Mouse (Mus musculus): Measurements from ENCODE around the gene Rwdd1. TPM values are rescaled to one million over a fixed set of nuclear protein-coding genes. Genes with fewer than 3 reads are reported as not detected.

Gene Rwdd1
- polyA plus RNA-seq (2014; fragmentation: Nextera tagmentation; extraction: Ambion mirVana): 118 and 126 TPM in 2 replicates

DNA sequence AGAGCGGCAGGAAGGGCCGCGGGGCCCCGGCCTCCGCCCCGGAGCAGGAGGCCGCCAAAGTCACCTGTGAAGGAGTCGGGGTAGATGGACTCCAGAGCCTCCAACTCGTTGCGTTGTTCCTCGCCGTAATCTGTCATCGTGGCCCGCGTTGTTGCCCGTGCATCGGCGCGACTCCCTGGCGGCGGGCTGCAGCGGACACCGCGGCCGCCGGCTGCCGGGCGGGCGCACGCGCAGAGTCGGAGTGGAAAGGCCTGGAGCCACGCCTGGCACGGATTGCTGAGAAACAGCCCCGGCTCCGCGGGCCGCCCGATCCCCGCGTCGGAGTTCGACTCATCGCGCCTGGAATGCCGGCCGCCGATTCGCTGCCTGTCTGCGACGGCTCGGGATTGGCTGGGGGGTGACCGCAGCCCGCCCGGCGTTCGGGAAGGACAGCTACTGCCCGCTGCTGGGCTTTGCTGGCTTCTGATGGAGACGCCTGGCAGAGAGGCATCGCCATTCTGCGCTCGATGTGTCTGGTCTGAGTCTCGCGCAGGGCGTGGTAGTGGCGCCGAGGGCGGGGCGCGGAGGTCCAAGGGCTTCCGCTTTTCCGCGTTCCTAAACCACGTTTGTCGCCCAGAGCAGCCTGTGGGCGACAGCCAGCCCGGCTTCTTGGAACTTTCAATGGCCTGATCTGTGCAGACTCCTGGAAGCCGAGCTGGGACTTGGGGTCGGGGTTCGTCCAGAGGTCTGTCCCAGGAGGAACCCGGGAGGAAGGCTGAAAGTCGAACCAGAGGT, at the start of gene Rwdd1:
Rwdd1 (minus strand) TSS at position 323 of the 774 bp plus-strand sequence.
- Histone ChIP-seq H3K27me3 (ENCODE audit: control insufficient read depth, insufficient read depth, low read length) (no peaks in the 10 kb centered on the region), H3K27ac (ENCODE audit: low read depth, low read length) (peak within 1 kb of the TSS; percentile 97), H3K4me1 (ENCODE audit: control insufficient read depth, insufficient read depth, low read length) (peaks cover 10% of the 10 kb centered on the region), H3K9me3 (replicated peaks; ENCODE audit: control insufficient read depth, low read length) (no peaks in the 10 kb centered on the region), H3K9ac (ENCODE audit: low read depth, low read length) (peak within 1 kb of the TSS; percentile 92), H3K4me2 (peak within 1 kb of the TSS; percentile 91), H3K4me3 (ENCODE audit: low read depth, low read length) (peak within 1 kb of the TSS; percentile 90), H3K36me3 (ENCODE audit: control insufficient read depth, insufficient read depth, low read length) (0 out of 2 replicates have a peak, but pooled peaks cover 2% of the 10 kb centered on the region)
- peak; percentile 100 for ATAC-seq (replicated peaks; ENCODE audit: insufficient number of reproducible peaks, low FRiP score, low TSS enrichment)
- under 1% methylated on average over 78 of the region's 82 CpGs for WGBS (ENCODE audit: insufficient replicate concordance)

GRCm38 (mm10) chr10:34066591-34066990, 47.2 kb upstream of the Rwdd1 start:
- Histone ChIP-seq H3K27me3 (ENCODE audit: control insufficient read depth, insufficient read depth, low read length) (no peaks in the 10 kb centered on the region), H3K4me2 (no peak overlapping the region), H3K4me3 (ENCODE audit: low read depth, low read length) (no peak overlapping the region), H3K27ac (ENCODE audit: low read depth, low read length) (no peak overlapping the region), H3K36me3 (ENCODE audit: control insufficient read depth, insufficient read depth, low read length) (no peaks in the 10 kb centered on the region), H3K9me3 (replicated peaks; ENCODE audit: control insufficient read depth, low read length) (no peaks in the 10 kb centered on the region), H3K9ac (ENCODE audit: low read depth, low read length) (no peak overlapping the region), H3K4me1 (ENCODE audit: control insufficient read depth, insufficient read depth, low read length) (no peaks in the 10 kb centered on the region)
- ATAC-seq (replicated peaks; ENCODE audit: insufficient number of reproducible peaks, low FRiP score, low TSS enrichment): no peak
- WGBS (ENCODE audit: insufficient replicate concordance): 58% methylated on average over 3 of the region's 3 CpGs

DNA sequence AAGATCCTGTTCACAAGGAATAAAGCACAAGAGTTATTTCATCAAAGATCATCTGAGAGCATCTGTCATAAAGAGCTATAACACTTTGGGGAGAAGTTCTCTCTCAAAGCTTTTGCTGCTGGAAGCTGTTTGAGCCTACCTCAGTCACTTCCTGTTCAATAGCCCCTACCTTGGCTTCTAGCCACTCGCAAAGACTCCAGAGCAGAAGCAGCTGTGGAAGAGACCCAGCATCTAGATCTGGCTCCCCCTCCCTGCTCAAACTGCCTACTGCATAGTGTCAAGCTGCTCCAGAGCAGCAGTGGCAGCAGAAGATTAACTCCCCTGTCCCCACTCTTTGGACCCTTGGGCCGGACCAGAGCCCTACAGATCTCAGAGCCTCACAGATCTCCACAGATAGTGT, 34.6 kb upstream of the Rwdd1 start:
- H3K9me3 ChIP-seq (replicated peaks; ENCODE audit: control insufficient read depth, low read length): no peaks in the 10 kb centered on the region
- H3K4me1 ChIP-seq (ENCODE audit: control insufficient read depth, insufficient read depth, low read length): no peaks in the 10 kb centered on the region
- no peaks in the 10 kb centered on the region for H3K27me3 ChIP-seq (ENCODE audit: control insufficient read depth, insufficient read depth, low read length)
- no peak for ATAC-seq (replicated peaks; ENCODE audit: insufficient number of reproducible peaks, low FRiP score, low TSS enrichment)
- H3K36me3 ChIP-seq (ENCODE audit: control insufficient read depth, insufficient read depth, low read length): no peaks in the 10 kb centered on the region
- 70% methylated on average over 2 of the region's 2 CpGs for WGBS (ENCODE audit: insufficient replicate concordance)
- H3K27ac ChIP-seq (ENCODE audit: low read depth, low read length): no peak overlapping the region
- no peak overlapping the region for H3K4me3 ChIP-seq (ENCODE audit: low read depth, low read length)
- H3K9ac ChIP-seq (ENCODE audit: low read depth, low read length): no peak overlapping the region
- H3K4me2 ChIP-seq: no peak overlapping the region

GRCm38 (mm10) chr10:34044210-34044609, 24.8 kb upstream of the Rwdd1 start, which contains the start of gene Calhm4:
Gene Calhm4, minus strand, starts transcription at chr10:34044310.
- Histone ChIP-seq H3K27ac (ENCODE audit: low read depth, low read length) (no peak within 1 kb of the TSS), H3K9ac (ENCODE audit: low read depth, low read length) (no peak within 1 kb of the TSS), H3K4me1 (ENCODE audit: control insufficient read depth, insufficient read depth, low read length) (no peaks in the 10 kb centered on the region), H3K27me3 (ENCODE audit: control insufficient read depth, insufficient read depth, low read length) (no peaks in the 10 kb centered on the region), H3K4me2 (no peak within 1 kb of the TSS), H3K4me3 (ENCODE audit: low read depth, low read length) (no peak within 1 kb of the TSS), H3K9me3 (replicated peaks; ENCODE audit: control insufficient read depth, low read length) (no peaks in the 10 kb centered on the region), H3K36me3 (ENCODE audit: control insufficient read depth, insufficient read depth, low read length) (no peaks in the 10 kb centered on the region)
- ATAC-seq (replicated peaks; ENCODE audit: insufficient number of reproducible peaks, low FRiP score, low TSS enrichment): no peak
- 76% methylated on average over 5 of the region's 5 CpGs for WGBS (ENCODE audit: insufficient replicate concordance)

DNA sequence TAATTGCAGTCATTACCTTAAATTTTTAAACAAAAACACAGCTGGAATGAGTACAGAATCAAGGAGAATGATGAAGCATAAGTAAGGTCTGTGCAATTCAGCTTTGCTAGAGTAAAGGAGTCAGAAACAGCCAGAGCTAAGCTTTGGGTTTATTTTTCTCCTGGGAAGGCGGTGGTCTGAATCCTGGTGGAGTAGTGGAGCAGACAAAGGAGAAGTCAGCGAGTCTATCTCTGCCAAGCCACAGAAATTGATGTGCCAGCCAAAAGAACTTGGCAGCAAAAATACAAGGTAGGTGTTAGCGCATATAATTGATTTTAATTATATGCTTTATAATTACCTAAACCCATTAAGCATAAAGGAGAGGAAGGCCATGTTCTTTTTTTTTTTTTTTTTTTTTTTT, 18.0 kb upstream of the Rwdd1 start, which contains the start of gene Trappc3l:
Trappc3l (plus strand) TSS at position 197 of the 400 bp plus-strand sequence.
- Histone ChIP-seq H3K27ac (ENCODE audit: low read depth, low read length) (no peak within 1 kb of the TSS), H3K4me2 (no peak within 1 kb of the TSS), H3K4me1 (ENCODE audit: control insufficient read depth, insufficient read depth, low read length) (no peaks in the 10 kb centered on the region), H3K9ac (ENCODE audit: low read depth, low read length) (no peak within 1 kb of the TSS), H3K27me3 (ENCODE audit: control insufficient read depth, insufficient read depth, low read length) (no peaks in the 10 kb centered on the region), H3K36me3 (ENCODE audit: control insufficient read depth, insufficient read depth, low read length) (no peaks in the 10 kb centered on the region), H3K9me3 (replicated peaks; ENCODE audit: control insufficient read depth, low read length) (no peaks in the 10 kb centered on the region), H3K4me3 (ENCODE audit: low read depth, low read length) (no peak within 1 kb of the TSS)
- ATAC-seq (replicated peaks; ENCODE audit: insufficient number of reproducible peaks, low FRiP score, low TSS enrichment): no peak
- whole genome bisulfite sequencing (ENCODE audit: insufficient replicate concordance): 76% methylated on average over 3 of the region's 3 CpGs

GRCm38 (mm10) chr10:34036587-34036986, 17.2 kb upstream of the Rwdd1 start:
- Histone ChIP-seq H3K27me3 (ENCODE audit: control insufficient read depth, insufficient read depth, low read length) (no peaks in the 10 kb centered on the region), H3K9ac (ENCODE audit: low read depth, low read length) (no peak overlapping the region), H3K36me3 (ENCODE audit: control insufficient read depth, insufficient read depth, low read length) (no peaks in the 10 kb centered on the region), H3K4me2 (no peak overlapping the region), H3K4me3 (ENCODE audit: low read depth, low read length) (no peak overlapping the region), H3K9me3 (replicated peaks; ENCODE audit: control insufficient read depth, low read length) (no peaks in the 10 kb centered on the region), H3K27ac (ENCODE audit: low read depth, low read length) (no peak overlapping the region), H3K4me1 (ENCODE audit: control insufficient read depth, insufficient read depth, low read length) (no peaks in the 10 kb centered on the region)
- WGBS (ENCODE audit: insufficient replicate concordance): 19% methylated on average over 5 of the region's 5 CpGs
- ATAC-seq (replicated peaks; ENCODE audit: insufficient number of reproducible peaks, low FRiP score, low TSS enrichment): 0 out of 2 replicates have a peak, but pooled peaks have one; percentile 57

DNA sequence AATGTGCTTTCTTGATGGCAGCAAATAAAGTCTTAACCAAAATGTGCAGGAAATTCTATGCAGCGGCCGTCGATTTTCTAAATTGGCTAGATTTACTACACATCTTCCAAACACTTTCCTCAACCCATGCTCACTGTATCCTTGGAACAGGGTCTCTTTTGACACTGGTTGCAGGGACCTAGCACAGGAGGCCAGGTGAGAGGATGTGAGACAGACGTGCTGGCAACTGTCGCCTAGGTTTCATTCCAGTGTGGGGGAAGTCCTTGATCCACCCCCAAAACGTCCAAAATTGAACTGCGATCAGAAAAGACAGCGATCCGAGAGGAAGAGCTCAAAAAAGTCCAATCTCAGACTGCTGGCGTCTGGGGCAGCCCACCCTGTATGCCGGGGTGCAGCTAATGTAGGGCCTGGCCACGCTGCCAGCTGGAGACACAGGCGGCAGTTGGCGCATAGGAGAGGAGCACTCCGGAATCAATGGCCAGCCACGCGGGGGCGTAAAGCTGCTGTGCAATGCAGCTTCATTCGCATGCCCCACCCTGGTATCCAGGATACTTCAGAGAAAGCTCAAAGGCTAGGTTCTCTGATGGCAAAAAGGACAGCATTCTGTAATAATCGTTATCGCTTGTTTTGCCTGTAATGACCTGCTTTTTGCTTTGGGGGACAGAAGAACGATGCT, 14.3 kb upstream of the Rwdd1 start:
- H3K4me1 ChIP-seq (ENCODE audit: control insufficient read depth, insufficient read depth, low read length): no peaks in the 10 kb centered on the region
- H3K4me3 ChIP-seq (ENCODE audit: low read depth, low read length): 0 out of 2 replicates have a peak overlapping the region, but pooled peaks have one; percentile 23
- no peak overlapping the region for H3K27ac ChIP-seq (ENCODE audit: low read depth, low read length)
- H3K4me2 ChIP-seq: peak overlapping the region; percentile 56
- 0 out of 2 replicates have a peak overlapping the region, but pooled peaks have one; percentile 39 for H3K9ac ChIP-seq (ENCODE audit: low read depth, low read length)
- no peak for ATAC-seq (replicated peaks; ENCODE audit: insufficient number of reproducible peaks, low FRiP score, low TSS enrichment)
- H3K36me3 ChIP-seq (ENCODE audit: control insufficient read depth, insufficient read depth, low read length): no peaks in the 10 kb centered on the region
- H3K9me3 ChIP-seq (replicated peaks; ENCODE audit: control insufficient read depth, low read length): no peaks in the 10 kb centered on the region
- no peaks in the 10 kb centered on the region; the same call in 1 of the 2 replicates for H3K27me3 ChIP-seq (ENCODE audit: control insufficient read depth, insufficient read depth, low read length)
- WGBS (ENCODE audit: insufficient replicate concordance): 19% methylated on average over 22 of the region's 22 CpGs

DNA sequence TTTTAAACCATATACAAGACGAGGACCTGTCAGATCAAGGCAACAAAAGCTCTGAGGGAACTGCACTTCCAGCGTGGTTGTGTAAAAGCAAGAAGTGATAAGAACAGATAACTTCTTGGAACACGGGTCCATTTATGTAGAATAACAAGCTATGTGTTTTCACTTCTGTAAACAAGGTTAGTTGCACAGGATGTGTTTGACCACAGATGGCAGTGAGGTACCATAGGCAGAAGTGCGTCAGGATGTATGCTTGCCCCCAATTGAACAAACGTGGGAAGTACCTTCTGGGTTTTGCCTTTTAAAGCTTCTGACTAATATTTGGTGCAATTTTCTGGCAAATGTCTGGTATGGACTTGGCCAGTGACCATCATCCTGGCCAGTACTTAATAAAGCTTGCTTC, 10.9 kb upstream of the Rwdd1 start:
- H3K9ac ChIP-seq (ENCODE audit: low read depth, low read length): no peak overlapping the region
- no peak overlapping the region for H3K4me2 ChIP-seq
- H3K36me3 ChIP-seq (ENCODE audit: control insufficient read depth, insufficient read depth, low read length): no peaks in the 10 kb centered on the region
- no peak overlapping the region for H3K4me3 ChIP-seq (ENCODE audit: low read depth, low read length)
- no peaks in the 10 kb centered on the region; the same call in 1 of the 2 replicates for H3K27me3 ChIP-seq (ENCODE audit: control insufficient read depth, insufficient read depth, low read length)
- no peaks in the 10 kb centered on the region for H3K4me1 ChIP-seq (ENCODE audit: control insufficient read depth, insufficient read depth, low read length)
- 59% methylated on average over 5 of the region's 5 CpGs for WGBS (ENCODE audit: insufficient replicate concordance)
- no peaks in the 10 kb centered on the region for H3K9me3 ChIP-seq (replicated peaks; ENCODE audit: control insufficient read depth, low read length)
- H3K27ac ChIP-seq (ENCODE audit: low read depth, low read length): no peak overlapping the region
- no peak for ATAC-seq (replicated peaks; ENCODE audit: insufficient number of reproducible peaks, low FRiP score, low TSS enrichment)

Measured in heart, embryonic 11.5 days (tissue).